ENCODE assay signal across 8 mouse cellular contexts in genomic region chr8:116115811-116116372, GRCm38 (mm10).
A peak's percentile ranks its signal among the peaks of the same experiment; 100 is the strongest.
DNase-seq lines count a peak whose midpoint lies in the region; ATAC-seq and TF ChIP-seq lines count a peak whose summit lies in the region.

No protein-coding gene starts in this region.

- DNase-seq in adrenal gland, postnatal 25 days, result peak; percentile 41
- DNase-seq in heart, adult 8-10 months (ENCODE audit: low spot score), result peak; percentile 75
- peak; percentile 76 for DNase-seq in kidney, adult 2 months
- DNase-seq in left cerebral cortex, postnatal 36 days (ENCODE audit: low spot score in 2 of 2), result peak; percentile 26 to 31
- peak; percentile 65 for DNase-seq in urinary bladder, postnatal 25 days (ENCODE audit: low spot score)

- intact Hi-C loops in left cerebral cortex, postnatal 36 days (cut with DNase I), result no loop called here

- H3K27ac ChIP-seq in embryonic facial prominence, embryonic 12.5 days, result peak overlapping the region; percentile 41; the same call in 1 of the 2 replicates
- H3K27ac ChIP-seq in kidney, adult 2 months (ENCODE audit: insufficient read depth, low read depth, low read length), result no peak overlapping the region
- no peak overlapping the region for H3K27ac ChIP-seq in neural tube, embryonic 12.5 days

- no peaks in the 10 kb centered on the region for H3K9me3 ChIP-seq in embryonic facial prominence, embryonic 12.5 days
- H3K9me3 ChIP-seq in neural tube, embryonic 12.5 days, result no peaks in the 10 kb centered on the region

- TF ChIP-seq POLR2A in kidney, adult 2 months (IDR thresholded peaks at IDR 0.05; ENCODE audit: low read depth, low read length), result no peak

- WGBS in embryonic facial prominence, embryonic 12.5 days, result 31% methylated on average over 18 of the region's 18 CpGs
- WGBS in kidney, adult 2 months, result 37% methylated on average over 18 of the region's 18 CpGs
- 44% methylated on average over 18 of the region's 18 CpGs for WGBS in neural tube, embryonic 12.5 days

- no peak overlapping the region for H3K4me3 ChIP-seq in embryonic facial prominence, embryonic 12.5 days
- no peak overlapping the region for H3K4me3 ChIP-seq in kidney, adult 2 months (ENCODE audit: insufficient read depth, low read depth, low read length)
- no peak overlapping the region for H3K4me3 ChIP-seq in neural tube, embryonic 12.5 days

- TF ChIP-seq CTCF in kidney, adult 2 months (conservative IDR thresholded peaks at IDR 0.05; ENCODE audit: insufficient read depth, insufficient read length, low read depth, low read length), result no peak

- H3K4me2 ChIP-seq in embryonic facial prominence, embryonic 12.5 days (replicated peaks), result peak overlapping the region; percentile 21
- peak overlapping the region; percentile 38 for H3K4me2 ChIP-seq in neural tube, embryonic 12.5 days (replicated peaks)

- ATAC-seq in embryonic facial prominence, embryonic 12.5 days (ENCODE audit: insufficient number of reproducible peaks, insufficient read depth, low FRiP score, low TSS enrichment), result 0 out of 2 replicates have a peak, but pooled peaks have one; percentile 44
- peak; percentile 65 for ATAC-seq in neural tube, embryonic 12.5 days (ENCODE audit: low FRiP score, low read depth)
- no peak for ATAC-seq in megakaryocyte progenitor cell, adult 5-6 weeks (replicated peaks; ENCODE audit: poor library complexity)

- 0 out of 2 replicates have a peak, but pooled peaks cover 3% of the 10 kb centered on the region for H3K27me3 ChIP-seq in embryonic facial prominence, embryonic 12.5 days
- H3K27me3 ChIP-seq in kidney, adult 2 months (replicated peaks; ENCODE audit: control insufficient read depth, insufficient read depth, low read length), result no peaks in the 10 kb centered on the region
- H3K27me3 ChIP-seq in neural tube, embryonic 12.5 days (replicated peaks), result no peaks in the 10 kb centered on the region

- H3K36me3 ChIP-seq in embryonic facial prominence, embryonic 12.5 days, result no peaks in the 10 kb centered on the region
- no peaks in the 10 kb centered on the region for H3K36me3 ChIP-seq in kidney, adult 2 months (ENCODE audit: control insufficient read depth, insufficient read depth, low read length)
- H3K36me3 ChIP-seq in neural tube, embryonic 12.5 days, result no peaks in the 10 kb centered on the region

- no peak overlapping the region for H3K9ac ChIP-seq in embryonic facial prominence, embryonic 12.5 days
- H3K9ac ChIP-seq in neural tube, embryonic 12.5 days, result no peak overlapping the region

- peaks cover 23% of the 10 kb centered on the region for H3K4me1 ChIP-seq in embryonic facial prominence, embryonic 12.5 days
- H3K4me1 ChIP-seq in kidney, adult 2 months (ENCODE audit: control insufficient read depth, insufficient read depth, low read length), result no peaks in the 10 kb centered on the region
- peaks cover 10% of the 10 kb centered on the region for H3K4me1 ChIP-seq in neural tube, embryonic 12.5 days
